Mouse (Mus musculus) heart, adult 2 months (tissue): ENCODE data around the gene 1700113H08Rik. TPM values are rescaled to one million over a fixed set of nuclear protein-coding genes. Genes with fewer than 3 reads are reported as not detected.

Source experiments
- DNase-seq, 2 experiments: peaks; one replicate each; pipeline ENCODE4 v3.0.0; 2021
- H3K27ac ChIP-seq: fragments of 200-600 bp; 2 replicates; pipeline ENCODE4 v1.8.1; 2022
- H3K27me3 ChIP-seq: fragments of 200-500 bp; 2 replicates; pipeline ENCODE4 v1.6.1; 2012; ENCODE audit warnings: mild to moderate bottlenecking, low read length, inconsistent platforms, mixed read lengths; ENCODE audit not compliant: control insufficient read depth, insufficient read depth
- H3K36me3 ChIP-seq: fragments of 200-500 bp; 2 replicates; pipeline ENCODE4 v1.6.1; 2012; ENCODE audit warnings: low read length, inconsistent platforms; ENCODE audit not compliant: control insufficient read depth, insufficient read depth
- H3K4me1 ChIP-seq: fragments of 200-500 bp; 2 replicates; pipeline ENCODE4 v1.6.1; 2011; ENCODE audit warnings: low read length; ENCODE audit not compliant: control insufficient read depth, insufficient read depth
- H3K4me3 ChIP-seq: fragments of 200-600 bp; 2 replicates; pipeline ENCODE4 v1.8.1; 2022
- H3K79me2 ChIP-seq: fragments of 200-500 bp; replicated peaks from 2 replicates; pipeline ENCODE4 v1.6.1; 2012; ENCODE audit warnings: mild to moderate bottlenecking, inconsistent platforms, low read length, moderate library complexity, mixed read lengths; ENCODE audit not compliant: control insufficient read depth, insufficient read depth
- H3K9ac ChIP-seq: fragments of 200-500 bp; 2 replicates; pipeline ENCODE4 v1.6.1; 2012; ENCODE audit warnings: low read depth, mild to moderate bottlenecking, control low read depth, inconsistent platforms, low read length, mixed read lengths
- CTCF ChIP-seq: fragments of 200-600 bp; IDR thresholded peaks from 2 replicates; pipeline ENCODE4 v1.8.1; 2022; ENCODE audit warnings: antibody characterized with exemption, mild to moderate bottlenecking, moderate library complexity
- EP300 ChIP-seq: fragments of 200-500 bp; IDR thresholded peaks from 2 replicates; pipeline ENCODE4 v1.6.1; 2011; ENCODE audit warnings: low read depth, low read length, control low read depth; ENCODE audit not compliant: insufficient read depth
- POLR2A ChIP-seq: fragments of 200-500 bp; IDR thresholded peaks from 2 replicates; pipeline ENCODE4 v1.6.1; 2011; ENCODE audit warnings: mild to moderate bottlenecking, low read depth, low read length, control low read depth; ENCODE audit not compliant: insufficient read depth
- WGBS: fragments of 180-500 bp; shearing (Covaris S2); methylation state at CpG from one replicate; pipeline ENCODE4 v1.1.7; 2018; 5-methylcytosine and 5-hydroxymethylcytosine counted together
- intact Hi-C: fragments of 180-260 bp; cut with DNase I; formaldehyde crosslinking; loops from one replicate; pipeline ENCODE4 v1.15.1; 2025
- polyA plus RNA-seq: library from polyadenylated mRNA; depleted of rRNA; stranded (reverse); fragments of >200 nt; gene quantifications from 2 replicates; pipeline ENCODE4 v1.2.3, GENCODE M21; 2012; rRNA removed
- total RNA-seq, 2 experiments: library from RNA; stranded (reverse); gene quantifications; 2 replicates each; pipeline ENCODE4 v1.2.3; 2021

The 1700113H08Rik gene
- total and polyA plus RNA-seq, 3 experiments: 0.12 TPM; not detected in 2

- H3K4me3 ChIP-seq: no peak overlapping the region
- H3K4me1 ChIP-seq: no peaks in the 10 kb centered on the region
- H3K9ac ChIP-seq: no peak overlapping the region
- no peaks in the 10 kb centered on the region for H3K36me3 ChIP-seq
- no peaks in the 10 kb centered on the region for H3K27me3 ChIP-seq
- intact Hi-C loops: no loop called here
- WGBS: 55% methylated on average over 3 of the region's 3 CpGs
- no peak for DNase-seq
- H3K27ac ChIP-seq: no peak overlapping the region
- no peaks in the 10 kb centered on the region for H3K79me2 ChIP-seq
- TF ChIP-seq EP300: no peak
- TF ChIP-seq POLR2A: no peak
- TF ChIP-seq CTCF: no peak
Observed at GRCm38 (mm10) chr10:87271724-87272123, 213.9 kb downstream of the 1700113H08Rik start.

GRCm38 (mm10) chr10:87272133-87272622 lies 214.3 kb downstream of the 1700113H08Rik start:
- H3K36me3 ChIP-seq: no peaks in the 10 kb centered on the region
- DNase-seq: no peak
- no peak overlapping the region for H3K9ac ChIP-seq
- intact Hi-C loops: no loop called here
- H3K79me2 ChIP-seq: no peaks in the 10 kb centered on the region
- 59% methylated on average over 8 of the region's 8 CpGs for whole genome bisulfite sequencing
- H3K27ac ChIP-seq: no peak overlapping the region
- no peak overlapping the region for H3K4me3 ChIP-seq
- TF ChIP-seq POLR2A (no peak), EP300 (no peak), CTCF (no peak)
- H3K27me3 ChIP-seq: no peaks in the 10 kb centered on the region
- H3K4me1 ChIP-seq: no peaks in the 10 kb centered on the region

GRCm38 (mm10) chr10:87275075-87275474 lies 217.2 kb downstream of the 1700113H08Rik start:
- DNase-seq: no peak
- no peak overlapping the region for H3K9ac ChIP-seq
- no peak overlapping the region for H3K4me3 ChIP-seq
- no peaks in the 10 kb centered on the region for H3K4me1 ChIP-seq
- no peak for TF ChIP-seq CTCF
- no peak for TF ChIP-seq POLR2A
- TF ChIP-seq EP300: no peak
- intact Hi-C loops: no loop called here
- no peaks in the 10 kb centered on the region for H3K36me3 ChIP-seq
- no peaks in the 10 kb centered on the region for H3K79me2 ChIP-seq
- no peak overlapping the region for H3K27ac ChIP-seq
- no peaks in the 10 kb centered on the region for H3K27me3 ChIP-seq

Other genes with a start within 250 kb of the 1700113H08Rik start
- gene Stab2, start 50.0 kb upstream of the 1700113H08Rik start, total RNA-seq: under 1 TPM; 0.23 to 0.29 TPM
- 0.29 and 0.53 TPM in 2 replicates for gene Stab2, start 50.0 kb upstream of the 1700113H08Rik start, polyA plus RNA-seq